Mouse (Mus musculus) embryo, embryonic 10.5 days (tissue): ENCODE measurements at regions not wholly inside any gene's neighbourhood (a gene's known extent, or its start where the extent isn't known, plus 50 kb on each side); places are given as distances from the start of the nearest gene placed in this dataset.
A peak's percentile ranks its signal among the peaks of the same experiment; 100 is the strongest.
"Not testable (repeated sequence)": the region's sequence is repeated elsewhere in the genome, so short reads cannot be mapped to it uniquely, and the experiment has no call there.

Experiments
- DNase-seq: peaks from one replicate; pipeline ENCODE4 v3.0.0-alpha.2; 2015; ENCODE audit warnings: low spot score

GRCm38 (mm10) chr6:7120136-7120535, 164.3 kb downstream of the Sdhaf3 start:
- peak; percentile 83 for DNase-seq

DNA sequence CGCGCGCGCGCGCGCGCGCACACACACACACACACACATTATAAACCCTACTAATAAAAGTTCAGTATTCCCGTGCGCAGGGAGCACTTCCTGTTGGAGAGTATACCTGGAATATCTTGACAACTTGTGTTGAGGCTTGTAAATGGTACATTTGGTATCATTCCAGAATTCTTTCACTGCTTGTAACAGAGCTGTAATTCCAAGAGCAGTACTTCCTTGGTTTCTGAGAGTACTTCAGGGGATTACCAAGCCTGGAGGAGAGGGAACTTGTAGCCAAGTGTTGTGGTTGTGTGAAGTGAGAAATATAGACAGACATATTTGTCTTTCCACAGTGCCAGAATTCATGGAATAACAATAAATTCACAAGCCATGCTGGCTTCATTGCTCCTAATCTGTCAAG, 177.2 kb downstream of the Sdhaf3 start:
- no peak for DNase-seq

GRCm38 (mm10) chr6:7134062-7134461, 178.3 kb downstream of the Sdhaf3 start:
- DNase-seq = peak; percentile 32

DNA sequence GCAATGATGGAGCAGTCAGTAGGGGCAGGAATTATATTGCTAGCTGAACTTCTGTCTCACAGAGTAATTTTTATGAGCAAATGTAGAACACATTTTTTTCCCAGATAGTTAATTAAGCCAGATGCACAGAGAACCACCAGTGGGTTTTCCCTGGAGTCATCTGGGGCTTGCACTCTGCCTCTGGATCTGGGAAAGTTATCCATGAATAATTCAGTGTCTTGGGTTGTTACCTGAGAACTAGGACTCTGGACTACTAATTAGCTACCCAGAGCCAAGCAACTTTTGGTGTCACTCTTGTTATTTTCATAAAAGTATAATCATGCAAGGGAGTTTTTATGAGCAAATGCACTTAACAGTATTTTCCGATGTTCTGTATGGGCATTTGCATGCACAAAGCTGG, 179.1 kb downstream of the Sdhaf3 start:
- no peak for DNase-seq

DNA sequence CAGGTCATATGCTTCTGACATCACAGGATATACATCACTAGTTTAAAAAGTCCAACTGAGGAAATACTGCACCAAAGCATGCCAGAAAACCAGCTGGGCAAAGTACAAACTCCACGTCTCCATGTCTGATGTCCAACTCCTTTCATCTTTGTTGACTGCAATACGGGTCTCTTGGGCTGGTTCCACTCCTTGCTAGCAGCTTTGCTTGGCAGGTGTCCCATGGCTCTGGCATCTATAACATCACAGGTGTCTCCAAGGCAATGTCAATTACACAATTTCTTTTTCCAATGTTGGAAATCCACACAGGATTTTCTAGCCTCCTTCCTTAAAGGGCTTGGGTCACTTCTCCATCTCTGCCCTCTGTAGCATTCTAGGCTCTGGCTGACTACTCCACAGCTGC, 225.9 kb downstream of the Sdhaf3 start:
- DNase-seq = no peak

DNA sequence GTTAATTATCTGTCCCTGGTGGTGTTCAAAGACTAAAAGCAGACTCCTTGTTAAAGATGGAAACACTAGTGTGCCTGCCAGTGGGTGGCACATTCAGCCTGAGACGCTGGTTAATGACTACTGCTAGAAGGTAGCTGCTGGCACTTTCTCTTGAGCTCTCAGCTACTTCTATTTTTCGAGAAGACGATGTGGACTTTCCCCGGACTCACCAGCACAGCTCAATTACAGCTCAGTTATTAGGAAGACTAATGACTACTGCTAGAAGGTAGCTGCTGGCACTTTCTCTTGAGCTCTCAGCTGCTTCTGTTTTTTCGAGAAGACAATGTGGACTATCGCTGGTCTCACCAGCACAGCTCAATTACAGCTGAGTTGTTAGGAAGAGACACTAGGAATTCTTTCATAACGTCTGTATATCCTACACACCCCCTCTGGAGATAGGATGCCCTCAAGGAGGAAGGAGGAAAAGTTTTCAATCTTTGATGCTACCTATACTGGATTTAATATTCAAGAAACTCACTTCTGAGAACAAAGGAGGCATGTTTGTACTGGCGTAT, 243.3 kb downstream of the Sdhaf3 start:
- DNase-seq = no peak

DNA sequence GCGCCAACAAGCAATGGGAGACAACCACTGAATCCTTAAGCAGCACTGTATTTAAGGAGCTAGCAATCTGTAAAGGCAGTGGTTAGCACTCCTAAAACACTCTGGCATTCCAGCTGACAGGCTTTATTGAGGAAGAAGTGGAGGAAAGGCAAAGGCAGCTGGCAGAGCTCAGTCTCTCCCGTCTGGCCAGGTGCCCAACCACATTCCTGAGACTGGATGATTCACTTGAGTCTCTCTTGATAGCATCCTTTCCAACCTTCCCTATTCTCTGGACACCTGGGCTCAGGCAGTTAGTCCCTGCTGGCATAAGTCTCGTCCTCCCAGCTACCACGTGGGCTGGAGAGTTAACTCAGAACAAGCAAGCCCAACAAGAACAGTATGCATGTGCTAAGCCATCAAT, 260.1 kb downstream of the Sdhaf3 start:
- no peak for DNase-seq

DNA sequence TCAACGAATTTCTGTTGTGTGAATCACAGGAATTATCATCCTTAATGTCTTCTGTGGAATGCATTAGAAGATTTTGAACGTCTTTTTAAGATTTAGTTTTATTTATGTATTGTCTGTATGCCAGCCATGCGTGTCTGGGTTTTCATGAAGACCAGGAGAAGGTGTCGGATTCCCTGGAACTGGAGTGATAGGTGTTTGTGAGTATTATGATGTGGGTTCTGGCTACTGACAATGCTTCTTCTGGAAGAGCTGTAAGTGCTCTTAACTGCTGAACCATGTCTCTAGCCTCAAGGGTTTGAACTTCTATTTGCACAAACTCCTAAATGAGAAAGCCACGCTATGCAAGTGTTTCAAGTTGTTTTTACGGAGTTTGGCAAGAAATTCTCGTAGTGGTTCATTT, 296.5 kb downstream of the Sdhaf3 start:
- no peak for DNase-seq

GRCm38 (mm10) chr6:7277431-7277830, 277.2 kb upstream of the Tac1 start:
- no peak for DNase-seq

DNA sequence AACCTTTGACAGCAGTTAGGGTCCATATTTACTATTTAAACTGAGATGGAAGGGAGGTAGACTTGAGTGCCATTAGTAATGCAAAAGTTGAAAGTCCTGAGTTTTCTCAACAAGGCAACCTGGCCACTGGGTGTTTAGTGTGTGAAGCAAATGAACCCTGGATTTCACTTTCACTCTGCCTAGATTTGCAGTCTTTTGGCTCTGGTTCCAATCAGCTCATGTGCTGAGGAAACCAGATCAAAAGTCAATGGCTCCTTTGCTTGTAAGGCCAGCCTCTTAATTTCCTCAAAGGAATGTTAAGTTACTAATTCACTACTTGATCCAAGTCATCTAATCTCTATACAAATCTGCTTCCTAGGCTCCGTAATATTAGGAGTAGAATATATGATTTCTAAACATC, 247.7 kb upstream of the Tac1 start:
- peak; percentile 5 for DNase-seq

GRCm38 (mm10) chr6:7313496-7313895, 241.2 kb upstream of the Tac1 start:
- no peak for DNase-seq

GRCm38 (mm10) chr6:7326974-7327373, 227.7 kb upstream of the Tac1 start:
- DNase-seq = no peak

DNA sequence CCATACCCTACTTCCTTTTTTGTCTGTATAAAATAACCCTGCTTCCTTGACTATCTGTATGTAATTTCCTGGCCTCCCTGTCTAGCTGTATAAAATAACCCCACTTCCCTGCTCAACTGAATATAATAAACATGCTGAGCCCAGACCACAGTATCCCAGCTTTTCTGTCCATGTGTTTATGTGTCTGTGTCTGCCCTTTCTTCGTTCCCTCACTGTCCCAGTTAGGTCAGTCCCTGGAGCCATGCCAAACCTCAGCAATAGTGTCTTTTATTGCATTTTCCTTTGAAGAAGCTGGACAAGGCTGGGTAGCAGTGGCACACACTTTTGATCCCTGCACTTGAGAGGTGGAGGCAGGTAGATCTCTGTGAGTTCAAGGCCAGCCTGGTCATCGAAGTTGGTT, 198.0 kb upstream of the Tac1 start:
- DNase-seq = no peak

DNA sequence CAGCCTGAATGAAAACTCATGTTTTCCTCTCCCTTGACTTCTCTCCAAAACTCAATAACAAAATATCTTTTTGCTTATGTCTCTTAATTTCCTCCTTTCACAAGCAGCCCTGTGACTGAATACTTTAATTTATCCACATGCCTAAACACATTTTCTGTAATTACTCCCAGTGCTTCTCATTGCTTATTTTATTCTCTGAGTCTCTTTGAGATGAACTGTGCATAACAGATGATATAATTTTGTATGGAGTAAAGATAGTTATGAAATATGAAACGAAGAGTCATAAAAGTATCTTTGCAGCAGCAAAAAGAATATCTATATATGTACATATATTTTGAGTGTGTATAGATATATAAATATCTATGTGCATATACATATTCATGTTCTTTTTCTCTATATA, 187.5 kb upstream of the Tac1 start:
- DNase-seq = no peak

DNA sequence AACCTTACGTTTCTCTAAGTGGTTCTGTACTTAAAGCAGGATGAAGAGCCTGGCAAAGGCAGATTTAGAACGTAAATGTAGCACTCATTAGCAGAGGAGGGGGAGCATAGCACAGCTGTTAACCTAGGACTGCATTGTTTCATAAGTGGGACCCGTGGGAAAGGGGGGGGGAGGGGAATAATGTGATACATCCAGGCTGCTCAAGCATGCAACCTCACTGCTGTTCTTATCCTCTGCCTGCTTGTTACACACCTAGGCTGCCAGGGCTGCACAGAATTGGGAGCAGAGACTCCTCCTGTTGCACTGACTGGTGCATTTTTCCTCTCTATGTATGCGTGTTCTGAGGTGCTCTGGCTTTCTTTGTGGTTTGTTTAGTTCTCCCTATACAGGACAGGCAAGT, 180.1 kb upstream of the Tac1 start:
- DNase-seq = peak; percentile 22

GRCm38 (mm10) chr6:7375851-7376250, 178.8 kb upstream of the Tac1 start:
- DNase-seq = no peak

GRCm38 (mm10) chr6:7378651-7379050, 176.0 kb upstream of the Tac1 start:
- no peak for DNase-seq

- DNase-seq = no peak
Observed at GRCm38 (mm10) chr6:7424731-7425130, 129.9 kb upstream of the Tac1 start.

GRCm38 (mm10) chr6:7441725-7442124, 113.0 kb upstream of the Tac1 start:
- no peak for DNase-seq

- DNase-seq = not testable (repeated sequence)
Observed at GRCm38 (mm10) chr6:7442286-7442685, 112.4 kb upstream of the Tac1 start.

DNA sequence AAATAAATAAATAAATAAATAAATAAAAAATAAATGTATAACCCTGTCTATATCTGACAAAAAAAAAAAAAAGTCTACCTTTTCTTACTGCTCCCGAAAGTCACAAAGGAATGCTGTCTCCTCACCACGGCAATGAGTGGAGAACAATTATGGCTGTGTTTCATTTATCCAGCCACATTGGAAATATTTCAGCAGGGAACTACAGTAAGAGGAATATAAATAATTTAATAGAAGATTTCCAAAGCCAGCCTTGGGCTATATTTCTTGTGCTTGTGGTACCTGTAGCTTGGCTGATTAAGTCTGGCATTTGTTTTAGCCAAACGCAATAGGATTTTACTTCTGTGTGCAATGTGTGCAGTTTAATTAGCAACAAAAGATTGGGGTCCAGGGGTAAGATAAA, 98.8 kb upstream of the Tac1 start:
- no peak for DNase-seq

DNA sequence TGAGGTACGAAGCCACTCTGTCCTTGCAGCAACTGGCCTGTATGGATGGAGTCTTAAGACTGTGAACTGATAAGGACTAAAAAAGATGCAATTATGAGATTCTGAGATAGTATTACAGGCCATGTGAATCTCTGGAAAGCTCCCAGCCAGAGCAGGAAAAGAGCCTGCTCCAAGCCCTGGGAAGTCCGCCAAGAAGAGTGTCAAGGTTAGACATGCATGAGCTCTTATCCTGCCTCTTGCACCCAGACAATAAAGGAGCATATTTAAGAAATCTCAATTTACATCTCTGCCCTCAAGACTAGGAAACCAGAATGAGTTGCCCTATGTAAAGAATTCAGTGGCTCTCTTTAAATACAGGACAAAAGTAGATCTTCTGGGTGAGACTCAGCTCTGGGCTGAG, 90.8 kb upstream of the Tac1 start:
- DNase-seq = no peak

GRCm38 (mm10) chr6:7464346-7464745, 90.3 kb upstream of the Tac1 start:
- DNase-seq = no peak

GRCm38 (mm10) chr6:7472366-7473026, 82.2 kb upstream of the Tac1 start:
- DNase-seq = no peak
